Mouse (Mus musculus): ENCODE measurements at regions not wholly inside any gene's neighbourhood (a gene's known extent, or its start where the extent isn't known, plus 50 kb on each side); places are given as distances from the start of the nearest gene placed in this dataset.
"Not testable (repeated sequence)": the region's sequence is repeated elsewhere in the genome, so short reads cannot be mapped to it uniquely, and the experiment has no call there.

DNA sequence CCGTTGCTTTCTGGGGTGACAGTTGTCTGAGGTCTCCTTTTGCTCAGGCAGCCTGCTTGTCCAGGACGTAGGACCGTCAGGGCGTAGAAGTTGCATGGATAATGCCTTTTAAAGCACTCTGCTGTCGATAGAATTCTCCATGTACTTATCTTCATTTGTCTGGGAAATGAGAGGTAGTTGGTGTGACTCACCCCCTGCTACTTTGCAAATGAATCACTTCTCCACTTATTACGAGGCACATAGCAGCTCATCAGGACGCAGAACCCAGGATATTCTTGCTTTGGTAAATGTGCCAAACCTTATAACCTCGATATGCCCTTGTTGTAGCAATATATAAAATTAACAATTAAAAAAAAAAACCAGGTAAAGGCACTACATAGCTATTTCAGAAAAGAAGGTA is 159.7 kb upstream of the Smlr1 start:
- no peak for DNase-seq (ENCODE audit: low read depth)

DNA sequence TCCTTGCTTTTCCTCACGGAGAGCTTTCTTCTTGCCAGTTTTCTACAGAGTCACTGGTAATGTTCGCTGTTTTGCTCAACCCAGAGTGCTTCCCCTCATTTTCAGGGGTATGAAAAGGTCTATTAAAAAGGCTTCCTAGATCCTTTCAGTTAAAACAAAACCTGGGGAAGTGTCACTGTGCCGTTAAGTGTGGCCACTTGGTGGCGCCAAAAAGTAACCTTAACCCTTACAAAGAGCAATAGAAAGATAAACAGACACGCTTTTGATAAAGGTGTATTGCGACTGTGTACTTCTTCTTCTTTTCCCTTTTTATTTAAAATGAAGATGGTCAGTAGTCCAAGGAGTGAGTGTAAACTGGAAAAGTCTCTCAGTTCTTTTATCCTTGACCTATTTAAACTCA is 145.2 kb upstream of the Smlr1 start:
- peak; percentile 38 for DNase-seq (ENCODE audit: low read depth)

- no peak for DNase-seq (ENCODE audit: low read depth)
Observed at GRCm38 (mm10) chr10:25677889-25678288, 141.8 kb upstream of the Smlr1 start.

DNA sequence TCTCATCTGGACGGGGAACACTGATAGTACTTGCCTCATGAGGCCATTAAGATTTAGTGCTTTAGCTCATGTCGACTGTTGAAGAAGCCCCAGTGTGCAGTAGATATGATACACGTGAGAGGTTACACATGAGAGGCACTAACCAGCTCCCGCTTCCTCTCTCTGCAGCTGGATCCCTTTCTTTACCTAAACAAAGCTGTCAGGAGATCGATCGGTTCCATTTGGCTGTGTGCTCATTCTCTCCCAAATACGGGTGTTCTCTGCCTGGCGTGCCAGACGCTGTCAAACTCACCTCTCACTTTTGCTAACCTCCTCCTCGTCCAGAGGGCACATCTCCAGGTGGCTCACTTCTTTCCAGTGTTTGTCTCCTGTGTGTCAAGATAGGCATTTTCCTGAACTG is 139.3 kb upstream of the Smlr1 start:
- DNase-seq (ENCODE audit: low read depth): no peak

GRCm38 (mm10) chr10:25670061-25670460 is 134.0 kb upstream of the Smlr1 start:
- no peak for DNase-seq (ENCODE audit: low read depth)

GRCm38 (mm10) chr10:25652742-25653563 is 116.9 kb upstream of the Smlr1 start:
- DNase-seq (ENCODE audit: low read depth): no peak

- DNase-seq (ENCODE audit: low read depth): no peak
Observed at GRCm38 (mm10) chr10:25647740-25648139, 111.7 kb upstream of the Smlr1 start.

GRCm38 (mm10) chr10:25643518-25643993 is 107.5 kb upstream of the Smlr1 start:
- no peak for DNase-seq (ENCODE audit: low read depth)

GRCm38 (mm10) chr10:25642079-25642696 is 106.1 kb upstream of the Smlr1 start:
- no peak for DNase-seq (ENCODE audit: low read depth)

DNA sequence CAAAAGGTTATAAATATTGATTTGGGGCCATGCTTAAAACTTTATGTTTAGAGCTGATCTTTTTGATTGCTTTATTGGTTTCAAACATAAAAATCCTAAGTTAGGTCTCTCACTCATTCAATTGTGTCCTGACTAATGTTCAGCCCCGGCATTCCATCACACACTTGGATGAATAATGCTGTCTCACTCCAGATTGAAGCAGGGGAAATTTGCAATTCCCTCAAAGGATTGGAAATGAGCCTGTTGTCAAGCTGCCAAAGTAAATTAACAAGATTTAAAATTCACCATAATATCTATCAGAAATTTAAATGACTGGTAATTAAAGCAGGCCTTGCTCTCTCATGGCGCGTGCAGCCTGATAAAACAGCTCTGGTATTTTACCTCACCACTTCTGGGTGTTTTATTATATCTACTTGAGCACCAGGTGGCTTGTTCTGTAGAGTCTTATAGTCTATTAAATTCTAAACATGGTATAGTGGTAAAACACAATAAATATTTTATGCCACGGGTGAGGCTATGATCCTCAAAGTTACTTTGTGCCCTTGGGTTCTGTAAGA is 97.1 kb upstream of the Smlr1 start:
- no peak for DNase-seq (ENCODE audit: low read depth)

- no peak for DNase-seq (ENCODE audit: low read depth)
Observed at GRCm38 (mm10) chr10:25632306-25632705, 96.2 kb upstream of the Smlr1 start.

DNA sequence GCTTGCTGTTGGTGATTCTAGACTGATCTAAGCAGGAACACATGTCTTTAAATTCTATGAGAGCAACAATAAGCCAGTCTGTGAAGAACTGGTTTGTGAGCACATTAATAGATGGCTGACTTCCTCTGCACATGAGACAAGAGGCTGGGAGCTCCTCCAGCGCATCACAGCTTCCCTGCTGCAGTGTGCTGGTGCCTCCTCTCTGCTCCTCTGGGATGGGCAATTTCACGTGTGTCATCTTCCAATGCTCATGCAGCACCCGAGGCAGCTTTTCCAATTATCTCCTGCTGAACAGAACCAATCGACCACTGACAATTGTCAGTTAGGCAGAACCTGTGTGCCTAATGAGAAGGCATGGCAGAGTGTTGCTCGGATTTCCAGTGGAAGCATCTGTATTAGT is 86.5 kb upstream of the Smlr1 start:
- DNase-seq (ENCODE audit: low read depth): no peak

DNA sequence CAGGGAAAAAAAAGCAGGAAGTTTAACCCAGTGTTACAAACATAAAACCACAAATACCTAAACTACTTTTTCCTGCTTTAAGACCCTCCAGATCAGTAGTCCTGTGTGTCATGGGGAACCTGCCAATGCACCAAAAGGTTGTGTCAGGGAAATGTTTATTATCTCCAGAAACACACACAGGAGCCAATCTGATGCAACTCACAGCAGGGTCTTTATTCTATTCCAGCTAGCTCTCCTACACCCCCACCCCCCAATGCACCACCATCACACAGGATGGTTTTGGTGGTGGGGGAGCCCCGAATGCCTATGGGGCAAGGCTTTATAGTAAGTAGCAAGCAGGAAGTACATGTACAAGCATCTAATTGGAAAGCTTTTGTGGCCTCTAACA is 85.7 kb upstream of the Smlr1 start:
- not testable (repeated sequence) for DNase-seq (ENCODE audit: low read depth)

- peak; percentile 0 for DNase-seq (ENCODE audit: low read depth)
Observed at GRCm38 (mm10) chr10:25620939-25621746, 85.1 kb upstream of the Smlr1 start.

GRCm38 (mm10) chr10:25619702-25620101 is 83.6 kb upstream of the Smlr1 start:
- no peak for DNase-seq (ENCODE audit: low read depth)

GRCm38 (mm10) chr10:25601471-25601870 is 65.4 kb upstream of the Smlr1 start:
- no peak for DNase-seq (ENCODE audit: low read depth)

GRCm38 (mm10) chr10:25589316-25589645 is 53.2 kb upstream of the Smlr1 start:
- no peak for DNase-seq (ENCODE audit: low read depth)

DNA sequence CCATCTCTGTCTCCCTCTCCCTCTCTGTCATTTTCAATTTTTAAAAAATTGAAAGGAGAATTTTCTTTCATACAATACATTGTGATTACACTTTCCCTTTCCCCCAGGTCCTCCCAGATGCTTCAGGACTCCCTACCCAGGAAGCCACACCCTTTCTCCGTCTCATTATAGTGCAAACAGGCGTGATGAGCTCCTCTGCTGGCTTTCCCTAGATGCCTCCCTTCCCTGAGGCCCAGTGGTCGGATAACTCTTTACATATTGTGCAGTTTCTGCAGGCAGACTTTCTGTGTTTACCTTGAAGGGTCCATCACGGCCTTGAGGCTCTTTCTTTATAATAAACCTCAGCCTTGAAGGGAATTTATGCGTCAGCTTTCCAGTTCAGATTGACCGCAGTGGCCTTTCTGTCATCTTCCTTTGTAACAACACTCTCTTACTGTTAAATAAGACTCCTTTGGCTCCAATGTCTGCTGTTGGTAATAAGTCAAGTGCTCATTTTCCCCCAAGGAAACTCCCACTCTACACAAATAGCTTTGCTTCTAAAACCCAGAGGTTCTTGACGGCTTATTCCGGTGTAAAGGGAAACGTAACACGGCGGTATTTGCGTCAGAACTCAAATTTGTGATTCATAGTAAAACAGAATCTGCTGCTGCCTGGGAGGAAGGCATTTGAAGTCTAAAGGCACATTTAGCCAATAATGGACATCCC is 52.7 kb upstream of the Smlr1 start:
- DNase-seq (ENCODE audit: low read depth): no peak
